Mouse (Mus musculus) layer of hippocampus, adult 9-10 months (tissue): Measurements from ENCODE around the gene Gimap4.

ENCODE experiments used
- DNase-seq: peaks from one replicate; pipeline ENCODE4 v3.0.0; 2022; ENCODE audit warnings: low spot score

Gene Gimap4

DNA sequence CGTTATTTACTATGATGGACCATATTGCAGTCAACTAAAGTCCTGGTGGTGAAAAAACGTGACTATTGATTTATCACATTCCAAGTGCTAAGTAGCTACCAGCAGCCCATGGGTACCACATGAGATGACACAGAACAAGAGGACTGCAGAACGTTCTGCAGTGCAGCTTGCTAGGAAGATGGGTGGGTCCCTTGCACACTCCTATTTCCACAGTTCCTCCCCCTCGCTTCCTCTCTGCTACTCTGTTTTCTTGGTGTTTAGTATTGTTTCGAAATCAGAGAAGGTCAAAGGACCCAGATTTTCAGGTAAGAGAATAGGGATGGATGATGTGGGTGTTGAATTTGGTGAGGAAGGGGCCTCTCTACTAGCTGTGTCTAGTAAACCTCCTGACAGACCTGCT is at the start of gene Gimap4:
TSS of gene Gimap4 (plus strand) at position 231 of the 400 bp plus-strand sequence.
- DNase-seq = no peak

DNA sequence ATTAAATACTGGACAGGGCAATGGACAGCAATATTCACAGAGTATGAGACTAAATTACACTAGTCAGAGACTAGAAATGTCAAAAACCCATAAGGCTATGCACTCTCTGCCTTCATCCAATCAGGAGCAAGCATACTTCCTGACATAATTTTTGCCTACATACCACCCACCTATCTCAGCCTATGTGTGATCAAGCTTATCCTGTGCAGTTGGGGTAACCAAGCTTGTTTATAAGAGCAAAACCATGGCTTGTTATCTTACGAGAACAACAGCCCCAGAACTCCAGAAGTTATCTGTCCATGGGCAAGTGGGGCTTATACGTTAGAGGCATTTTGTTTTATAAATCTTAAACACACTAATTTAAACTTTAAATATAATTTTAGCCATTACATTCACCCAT is 49.2 kb upstream of the Gimap4 start:
- DNase-seq = no peak

DNA sequence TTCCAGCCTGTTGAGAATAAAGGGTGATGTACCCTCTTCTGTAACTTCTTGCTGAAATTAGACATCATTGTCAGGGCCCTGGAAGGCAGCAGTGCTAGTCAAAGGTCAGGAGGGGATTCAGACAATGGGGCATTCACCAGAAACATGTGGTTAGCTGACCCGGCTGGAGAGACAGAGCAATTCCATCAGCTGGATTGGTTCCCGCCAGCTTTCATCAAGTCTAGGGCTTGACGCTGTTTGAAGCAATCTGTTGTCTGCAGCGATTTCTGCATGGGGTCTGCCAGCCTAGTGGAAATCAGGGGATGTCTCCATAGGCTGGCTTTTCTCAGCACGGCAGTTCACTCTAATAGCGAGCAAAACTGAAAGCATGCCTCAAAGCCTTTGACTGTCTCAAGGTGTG is 47.8 kb upstream of the Gimap4 start:
- no peak for DNase-seq

DNA sequence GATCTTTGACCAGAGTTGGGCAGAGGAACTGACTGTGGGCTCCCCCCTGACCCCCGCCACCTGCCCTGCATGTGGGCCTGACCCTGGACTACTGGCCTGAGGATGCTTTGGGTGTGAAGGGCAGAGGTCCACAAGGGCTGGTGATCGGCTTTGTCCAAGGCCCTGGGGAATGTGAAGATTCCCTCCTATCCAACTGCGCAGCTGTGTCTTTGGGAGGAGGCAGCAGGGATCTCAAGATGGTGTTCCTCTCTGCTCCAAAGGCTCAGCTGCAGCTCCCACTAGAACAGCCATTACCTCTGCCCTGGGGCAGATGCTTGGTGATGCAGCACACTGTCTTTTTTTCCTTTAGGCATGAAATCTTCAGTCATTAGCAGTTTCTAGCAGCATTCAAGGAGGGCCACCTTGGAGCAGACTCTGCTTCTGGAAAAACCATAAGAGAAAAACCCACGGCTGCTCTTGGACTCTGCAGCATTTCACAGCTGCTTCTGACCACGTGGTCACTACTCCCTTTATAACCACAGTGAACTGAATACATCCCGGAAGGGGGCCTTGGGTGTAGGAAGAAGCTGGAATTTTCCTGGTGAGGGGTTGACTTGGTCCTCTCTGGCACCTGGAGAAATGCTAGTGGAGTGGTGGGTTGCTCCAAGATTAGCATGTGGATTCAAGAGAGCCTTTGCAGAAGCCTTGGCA is 46.4 kb upstream of the Gimap4 start:
- DNase-seq = no peak

DNA sequence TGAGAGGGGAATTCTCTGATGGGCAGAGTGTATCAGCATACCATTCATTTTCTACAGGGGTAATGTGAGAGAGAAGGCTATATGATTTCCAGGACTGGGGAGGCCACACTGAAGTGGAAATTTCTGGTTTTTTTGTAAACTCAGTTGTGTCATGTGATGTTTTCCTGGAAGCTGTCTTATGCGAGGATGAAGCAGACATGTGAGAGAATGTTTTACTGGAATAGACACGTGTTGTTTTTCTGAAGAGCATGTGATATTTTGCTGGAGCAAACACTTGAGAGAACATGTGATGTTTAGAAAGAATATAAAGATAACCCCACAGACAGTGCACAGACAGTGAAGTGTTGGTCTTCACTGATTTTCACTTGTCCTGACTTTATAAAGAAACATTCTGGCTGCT is 45.8 kb upstream of the Gimap4 start:
- DNase-seq = no peak

DNA sequence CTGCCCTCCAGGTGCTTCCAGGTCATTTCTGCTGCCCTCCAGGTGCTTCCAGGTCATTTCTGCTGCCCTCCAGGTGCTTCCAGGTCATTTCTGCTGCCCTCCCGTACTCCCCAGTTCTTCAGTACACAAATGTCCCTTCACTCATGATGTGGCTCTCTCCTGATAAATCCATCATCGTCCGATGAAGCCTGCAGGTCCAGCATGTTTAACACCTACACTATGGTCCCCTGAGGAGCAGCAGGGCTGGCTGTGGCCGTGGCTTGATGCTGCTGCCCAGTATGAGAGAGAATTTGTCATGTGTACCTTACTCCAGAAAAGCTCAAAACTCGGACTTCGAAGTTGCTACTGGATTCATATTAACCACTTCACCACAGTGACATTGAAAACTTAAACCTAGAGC is 43.0 kb upstream of the Gimap4 start:
- DNase-seq = no peak

DNA sequence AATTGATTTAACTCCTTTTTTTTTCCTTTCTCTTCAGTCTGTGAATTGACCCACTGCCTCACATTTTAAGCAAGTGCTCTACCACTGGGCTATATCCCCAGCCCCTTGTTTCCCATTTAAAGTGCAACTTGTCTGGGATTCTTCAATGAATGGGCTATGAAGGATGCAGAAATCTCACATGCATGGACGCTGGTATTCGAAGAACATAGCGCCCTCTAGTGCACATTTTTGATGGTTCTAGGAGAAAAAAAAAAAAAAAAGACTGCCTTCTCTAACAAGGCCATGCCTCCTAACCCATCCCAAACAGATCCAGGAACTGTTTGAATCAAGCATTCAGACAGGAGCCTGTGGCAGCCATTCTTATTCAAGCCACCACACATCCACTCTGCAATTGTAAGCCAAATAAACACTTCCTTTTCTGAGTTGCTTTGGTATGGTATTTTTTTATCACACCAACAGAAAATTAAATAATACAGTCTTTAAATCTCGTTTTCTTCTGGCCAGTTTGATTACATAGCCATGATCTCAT is 41.5 kb upstream of the Gimap4 start:
- no peak for DNase-seq

DNA sequence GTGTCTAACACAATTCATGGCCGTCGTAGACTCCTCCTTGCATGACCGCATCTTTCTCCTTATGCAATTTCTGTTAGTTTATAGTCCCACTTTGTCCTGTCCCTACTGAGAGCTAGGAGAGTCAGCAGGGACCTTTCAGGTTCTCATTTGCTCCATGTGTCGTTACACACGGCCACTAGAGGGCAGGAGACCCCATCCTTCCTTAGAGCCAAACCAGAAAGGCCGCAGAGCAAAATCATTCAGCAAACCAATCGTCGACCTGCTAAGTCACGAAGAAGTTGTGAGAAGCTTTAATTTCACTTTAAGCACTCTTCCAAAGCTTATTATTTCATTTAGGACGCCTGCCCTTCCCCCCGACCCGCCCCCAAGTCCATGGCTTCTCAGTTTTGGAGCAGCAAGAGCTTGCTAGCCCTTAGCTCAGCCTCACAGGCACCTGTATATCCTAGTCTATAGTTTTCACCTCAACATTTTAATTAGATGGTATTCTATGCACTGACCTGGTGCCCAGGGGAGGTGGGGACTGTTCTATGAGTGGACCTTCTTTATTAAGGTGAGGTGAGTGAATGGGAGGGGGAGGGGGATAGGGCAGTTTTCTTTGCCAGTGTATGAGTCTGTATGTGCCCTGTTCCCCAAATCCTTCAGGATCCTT is 38.6 kb upstream of the Gimap4 start:
- peak; percentile 42 for DNase-seq

DNA sequence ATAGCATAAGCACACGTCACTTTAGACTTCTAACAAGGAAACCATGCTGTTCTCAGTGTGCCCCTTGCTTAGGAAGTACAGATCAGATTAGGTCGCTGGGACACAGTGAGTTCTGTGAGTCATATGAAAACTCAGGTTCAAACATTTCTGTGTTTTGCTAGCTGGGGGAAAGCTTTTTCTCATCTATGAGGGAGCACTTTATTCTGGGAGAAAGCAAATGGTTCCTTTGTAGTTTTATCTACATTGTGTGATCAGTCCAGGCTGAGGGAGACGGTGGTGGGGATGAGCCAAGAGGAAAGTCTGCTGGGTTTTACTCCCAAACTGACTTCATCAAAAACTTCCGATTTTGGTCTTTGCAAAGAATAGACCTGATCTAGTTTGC is 38.0 kb upstream of the Gimap4 start:
- DNase-seq = no peak

DNA sequence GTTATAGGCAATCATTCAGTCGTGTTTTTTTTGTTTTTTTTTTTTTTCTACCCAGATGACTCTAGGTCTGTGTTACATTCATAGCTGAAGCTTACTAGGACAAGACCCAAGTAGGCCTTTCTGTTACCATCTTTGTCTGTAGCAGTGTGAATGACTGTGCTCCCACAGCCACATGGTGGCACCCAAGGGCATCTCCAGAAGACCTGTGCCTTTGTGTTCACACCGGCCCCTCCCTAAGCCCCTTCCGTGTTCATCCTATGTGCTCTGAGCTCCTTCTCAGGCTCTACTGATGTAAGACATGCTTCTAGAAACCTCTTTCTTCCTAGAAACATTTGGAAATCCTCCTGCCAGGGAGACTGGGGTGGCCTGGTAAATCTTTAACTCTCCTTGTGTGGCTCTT is 37.4 kb upstream of the Gimap4 start, which contains the start of gene Gimap8:
TSS of gene Gimap8 (plus strand) at position 240 of the 400 bp plus-strand sequence.
- DNase-seq = no peak

DNA sequence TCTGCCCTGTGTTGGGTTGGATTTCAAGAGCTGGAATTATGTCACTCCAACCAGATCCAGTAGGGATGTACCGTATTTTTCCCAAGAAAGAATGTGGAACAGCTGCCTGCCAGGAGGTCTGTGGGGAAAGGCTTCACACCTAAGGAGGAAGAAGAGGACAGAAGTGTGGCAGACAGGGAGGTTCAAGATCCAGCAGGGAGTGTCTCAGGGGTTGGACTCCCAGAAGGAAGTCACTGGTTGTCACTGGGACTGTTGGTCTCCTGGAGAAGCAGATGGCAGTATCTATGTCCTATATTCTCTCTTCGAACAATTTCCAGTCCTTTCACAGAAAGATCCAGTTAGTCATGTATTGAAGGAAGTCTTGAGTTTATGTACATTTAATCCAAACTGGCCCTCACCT is 36.7 kb upstream of the Gimap4 start:
- DNase-seq = no peak

DNA sequence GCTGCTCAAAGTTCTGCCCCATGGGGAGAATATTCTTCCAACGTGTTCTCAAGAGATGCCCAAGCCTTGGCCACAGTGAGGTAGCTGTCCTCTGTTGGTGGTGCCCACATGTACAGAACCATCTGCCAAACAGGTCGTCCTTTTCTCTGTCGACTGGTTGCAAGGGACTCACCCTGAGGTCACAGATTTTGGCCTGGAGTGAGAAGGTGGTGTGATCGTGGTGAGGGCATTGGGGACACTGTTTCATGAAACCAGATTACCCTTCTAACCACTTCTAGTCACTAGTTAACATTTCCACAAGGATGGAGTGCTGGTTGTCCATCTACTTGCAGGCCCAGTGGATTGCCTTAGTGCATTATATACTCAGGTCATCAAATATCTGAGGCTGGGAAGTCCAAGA is 35.6 kb upstream of the Gimap4 start:
- no peak for DNase-seq

DNA sequence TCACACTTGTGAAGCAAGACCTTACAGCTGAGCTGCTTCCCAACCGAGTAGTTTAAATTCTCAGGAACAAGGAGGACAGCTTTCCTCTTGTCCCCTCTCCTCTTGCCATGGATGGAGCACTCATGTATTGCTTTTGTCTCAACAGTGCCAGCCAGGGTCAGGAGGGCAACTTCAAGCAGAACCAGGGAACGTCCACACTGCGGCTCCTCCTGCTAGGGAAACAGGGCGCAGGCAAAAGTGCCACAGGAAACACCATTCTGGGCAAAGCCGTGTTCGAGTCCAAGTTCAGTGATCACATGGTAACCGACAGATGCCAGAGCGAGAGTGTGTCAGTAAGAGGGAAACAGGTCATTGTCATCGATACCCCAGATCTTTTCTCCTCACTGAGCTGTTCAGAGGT is 34.3 kb upstream of the Gimap4 start:
- DNase-seq = no peak

DNA sequence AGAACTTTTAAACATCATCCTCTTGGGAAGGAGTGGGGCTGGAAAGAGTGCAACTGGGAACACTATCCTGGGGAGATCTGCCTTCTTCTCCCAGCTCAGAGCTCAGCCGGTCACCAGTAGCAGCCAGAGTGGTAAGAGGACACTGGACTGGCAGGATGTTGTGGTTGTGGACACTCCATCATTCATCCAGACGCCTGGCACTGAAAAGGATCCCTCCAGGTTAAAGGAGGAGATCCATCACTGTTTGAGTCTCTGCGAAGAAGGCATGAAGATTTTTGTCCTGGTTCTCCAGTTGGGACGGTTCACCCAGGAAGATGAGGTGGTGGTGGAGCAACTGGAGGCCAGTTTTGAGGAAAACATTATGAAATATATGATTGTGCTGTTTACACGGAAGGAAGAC is 25.6 kb upstream of the Gimap4 start:
- DNase-seq = no peak

DNA sequence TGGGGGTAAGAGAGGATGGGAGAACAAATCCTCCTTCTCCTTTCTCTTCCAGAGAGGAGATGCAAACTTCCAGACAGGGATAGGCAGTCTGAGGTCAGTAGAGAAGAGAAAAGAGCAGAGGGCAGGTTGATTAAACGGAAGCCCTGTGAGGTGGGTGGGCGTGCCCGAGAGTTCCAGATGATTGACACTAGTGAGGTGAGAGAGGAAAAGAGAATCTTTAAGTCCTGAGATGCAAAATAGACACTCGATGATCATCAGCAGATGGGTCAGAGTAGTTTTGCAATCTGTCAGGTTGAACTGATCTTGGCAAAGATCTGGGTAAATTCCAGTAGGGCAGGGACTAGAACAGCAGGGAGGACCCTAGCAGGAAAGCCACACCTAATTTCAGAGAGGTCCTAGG is 19.6 kb upstream of the Gimap4 start:
- DNase-seq = no peak

DNA sequence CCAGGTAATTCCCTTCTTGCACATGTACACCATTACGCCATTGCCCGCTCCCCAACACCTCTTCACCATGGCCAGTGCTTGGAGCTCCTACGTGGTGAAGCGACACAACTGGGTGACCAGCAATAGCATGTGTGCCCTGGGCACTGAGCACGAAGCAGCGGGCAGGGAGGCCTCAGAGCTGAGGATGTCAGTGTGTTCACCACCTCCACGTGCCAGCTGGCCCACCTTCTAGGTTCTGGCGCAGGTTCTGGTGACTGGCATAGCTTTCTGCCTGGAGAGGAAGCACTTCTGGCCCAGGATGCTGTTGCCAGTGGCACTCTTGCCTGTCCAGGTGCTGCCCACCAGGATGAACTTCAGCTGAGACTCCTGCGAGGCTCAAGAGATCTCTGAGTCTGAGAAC is 18.9 kb upstream of the Gimap4 start:
- no peak for DNase-seq

DNA sequence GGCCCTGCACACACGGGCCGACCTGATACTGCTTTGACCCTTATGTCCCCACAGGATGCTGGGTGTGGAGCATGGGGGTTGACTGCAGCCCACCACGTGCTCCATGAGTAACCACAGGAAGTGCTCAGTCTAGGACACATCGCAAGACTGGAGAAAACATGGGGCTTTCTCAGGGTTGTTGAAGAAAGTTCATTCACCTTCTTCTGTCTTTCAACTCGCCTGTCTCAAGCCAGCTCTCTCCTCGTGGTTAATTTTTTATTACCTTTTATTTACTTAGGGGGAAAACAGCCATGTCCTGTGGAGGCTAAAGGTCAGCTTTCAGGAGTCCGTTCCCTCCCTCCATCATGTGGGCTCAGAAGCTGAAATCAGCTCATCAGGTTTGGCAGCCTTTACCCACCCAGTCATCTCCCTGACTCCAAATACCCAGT is 18.2 kb upstream of the Gimap4 start:
- DNase-seq = no peak

DNA sequence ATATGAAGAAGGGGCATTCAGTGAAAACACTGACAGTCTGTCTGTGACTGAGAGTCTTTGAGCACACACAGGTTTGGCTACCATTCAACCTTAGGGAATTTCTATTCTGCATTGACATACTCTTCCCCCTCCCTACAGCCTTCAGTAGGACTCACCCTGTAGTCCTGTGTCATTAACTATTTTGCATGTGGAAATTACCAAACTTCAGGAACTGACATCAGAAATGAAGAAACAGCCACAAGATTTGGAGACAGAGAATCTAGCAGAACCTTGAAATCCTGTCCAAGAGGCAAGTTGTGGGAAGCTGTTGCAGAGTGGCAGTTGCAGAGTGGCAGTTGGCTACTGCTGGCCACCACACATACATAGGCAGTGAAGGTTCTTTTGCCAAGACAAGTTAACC is 16.3 kb upstream of the Gimap4 start:
- no peak for DNase-seq

DNA sequence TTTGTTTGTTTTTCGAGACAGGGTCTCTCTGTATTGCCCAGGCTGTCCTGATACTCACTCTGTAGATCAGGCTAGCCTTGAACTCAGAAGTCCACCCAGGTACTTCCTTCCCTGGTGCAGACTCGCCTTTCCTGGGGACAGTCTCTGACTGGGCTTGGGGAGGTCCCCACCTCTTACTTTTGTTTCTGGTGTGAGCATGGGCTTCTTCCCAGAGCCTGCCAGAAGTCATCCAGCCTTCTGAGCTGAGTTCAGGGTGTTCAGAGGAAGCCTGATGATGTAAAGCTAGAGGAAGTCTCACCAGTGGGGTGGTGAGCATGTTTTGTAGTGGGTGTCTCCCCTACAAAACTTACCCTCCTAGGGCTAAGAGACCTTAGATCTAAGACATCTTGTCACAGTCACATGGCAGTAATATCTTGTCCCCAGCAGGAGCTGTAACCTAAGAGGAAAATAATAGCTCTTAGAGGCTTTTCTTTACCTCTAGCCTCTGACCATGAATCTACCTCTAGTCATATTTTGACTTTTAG is 14.8 kb upstream of the Gimap4 start:
- DNase-seq = no peak

DNA sequence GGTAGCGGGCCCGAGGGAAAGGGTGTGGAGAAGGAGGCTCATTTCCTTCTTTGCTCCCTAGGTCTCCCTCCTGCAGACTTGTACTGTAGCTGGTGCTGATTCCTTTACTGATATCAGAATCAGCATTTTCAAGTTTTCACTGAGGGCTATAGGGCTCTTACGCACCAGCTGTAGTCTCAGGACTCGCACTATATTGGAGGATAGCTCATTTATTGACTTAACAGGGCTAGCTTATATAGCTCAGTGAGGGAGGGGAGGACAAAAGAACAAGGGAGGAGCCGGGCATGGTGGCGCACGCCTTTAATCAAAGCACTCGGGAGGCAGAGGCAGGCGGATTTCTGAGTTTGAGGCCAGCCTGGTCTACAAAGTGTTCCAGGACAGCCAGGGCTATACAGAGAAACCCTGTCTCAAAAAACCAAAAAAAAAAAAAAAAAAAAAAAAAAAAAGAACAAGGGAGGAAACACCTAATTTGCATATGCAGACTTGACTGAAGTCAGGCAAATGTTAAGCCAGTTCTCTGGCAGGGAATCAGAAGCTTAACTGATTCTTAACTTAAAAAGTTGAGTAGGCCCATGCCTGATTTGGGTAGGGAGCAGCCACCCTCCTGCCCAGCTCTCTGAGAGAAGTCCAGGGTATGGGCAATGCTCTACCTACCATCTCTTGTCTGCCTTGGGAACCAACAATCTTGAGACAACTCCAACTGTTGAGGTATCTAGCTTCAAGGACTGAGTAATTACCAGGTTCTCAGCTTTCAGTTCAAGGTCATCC is 9.9 kb upstream of the Gimap4 start:
- DNase-seq = no peak

DNA sequence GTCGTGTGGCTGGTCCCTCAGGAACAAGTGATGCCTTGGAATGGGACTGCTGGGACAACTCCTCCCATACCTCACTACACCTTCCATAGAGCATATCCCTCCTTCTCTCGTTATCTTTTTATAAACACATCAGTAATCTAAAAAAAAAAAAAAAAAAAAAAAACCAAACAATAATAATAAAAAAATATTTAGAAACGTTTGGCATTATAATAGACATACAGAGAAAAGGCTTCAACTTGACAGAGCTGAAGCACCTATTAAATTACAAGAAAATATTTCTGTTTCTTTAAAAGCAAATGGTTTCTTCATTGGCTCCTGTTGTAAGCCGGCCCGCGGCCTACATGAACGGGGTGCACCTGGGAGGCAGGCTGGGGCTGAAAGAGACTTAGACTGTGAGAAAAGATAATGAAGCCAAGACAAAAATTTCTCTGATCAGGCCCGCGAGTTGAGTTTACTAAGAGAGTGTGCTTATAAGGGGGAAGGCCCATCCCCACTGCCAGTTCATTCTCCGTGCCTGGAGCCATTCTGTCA is 8.9 kb upstream of the Gimap4 start:
- DNase-seq = no peak
